Mouse (Mus musculus): ENCODE measurements around the gene Erich6b. TPM values are rescaled to one million over a fixed set of nuclear protein-coding genes. Genes with fewer than 3 reads are reported as not detected.

Gene Erich6b
- polyA plus RNA-seq, 1 experiment: not detected

DNA sequence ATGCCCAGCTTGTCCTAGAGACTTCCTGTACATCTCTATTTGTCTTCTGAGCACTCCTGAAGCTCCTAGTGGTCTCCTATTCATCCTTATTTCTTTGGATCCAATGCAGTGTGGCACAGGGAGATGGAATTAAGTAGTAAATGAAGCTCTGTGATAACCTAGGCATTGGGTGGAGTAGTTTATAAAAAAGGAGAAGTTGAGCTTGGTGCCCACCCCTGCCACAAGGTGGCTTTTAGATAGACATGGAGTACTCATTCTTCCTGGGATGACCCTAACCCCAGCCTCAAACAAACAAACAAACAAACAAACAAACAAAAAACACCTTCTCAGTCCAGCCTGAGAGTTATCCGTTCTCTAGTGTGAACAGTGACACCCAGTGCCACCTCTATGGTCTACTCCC, 55.9 kb downstream of the Erich6b start:
- 63% methylated on average over 1 of the region's 1 CpGs for whole genome bisulfite sequencing
- H3K4me1 ChIP-seq (ENCODE audit: control insufficient read depth, insufficient read depth, insufficient read length, low read length): no peaks in the 10 kb centered on the region
- no peaks in the 10 kb centered on the region for H3K27me3 ChIP-seq (ENCODE audit: control insufficient read depth, insufficient read depth, low read length)
- TF ChIP-seq CTCF (IDR thresholded peaks at IDR 0.05; ENCODE audit: extremely low read depth, insufficient read length, insufficient replicate concordance, low read depth, low read length): no peak
- no peak for TF ChIP-seq POLR2A (IDR thresholded peaks at IDR 0.05; ENCODE audit: low read depth, low read length)
- no peak overlapping the region for H3K4me3 ChIP-seq (ENCODE audit: low read depth, low read length)
- H3K36me3 ChIP-seq (ENCODE audit: control insufficient read depth, insufficient read depth, low read length): peaks cover 9% of the 10 kb centered on the region
- H3K27ac ChIP-seq (ENCODE audit: insufficient read depth, low read depth, low read length): no peak overlapping the region

DNA sequence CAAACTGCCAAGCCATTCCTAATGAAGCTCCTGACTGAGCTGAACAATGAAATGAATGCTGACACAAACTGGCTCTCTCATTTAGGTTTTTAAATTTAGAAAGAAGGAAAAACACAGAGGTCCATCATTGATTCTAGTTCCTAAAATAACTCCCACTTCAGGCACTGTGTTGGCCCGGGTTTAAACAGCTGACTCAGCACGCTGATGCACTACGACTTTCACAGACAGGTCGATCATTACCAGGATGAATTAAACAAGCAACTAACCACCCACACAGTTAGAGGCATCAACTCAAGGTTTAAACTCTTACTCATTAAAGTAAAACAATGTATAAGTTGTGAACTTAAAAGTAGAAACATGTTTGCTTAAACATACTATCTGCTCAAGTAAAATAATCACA, 64.6 kb downstream of the Erich6b start:
- H3K27ac ChIP-seq (ENCODE audit: insufficient read depth, low read depth, low read length): no peak overlapping the region
- peaks cover 54% of the 10 kb centered on the region for H3K36me3 ChIP-seq (ENCODE audit: control insufficient read depth, insufficient read depth, low read length)
- TF ChIP-seq CTCF (IDR thresholded peaks at IDR 0.05; ENCODE audit: extremely low read depth, insufficient read length, insufficient replicate concordance, low read depth, low read length) (no peak), POLR2A (IDR thresholded peaks at IDR 0.05; ENCODE audit: low read depth, low read length) (no peak)
- 85% methylated on average over 4 of the region's 4 CpGs for WGBS
- no peaks in the 10 kb centered on the region for H3K4me1 ChIP-seq (ENCODE audit: control insufficient read depth, insufficient read depth, insufficient read length, low read length)
- no peak overlapping the region for H3K4me3 ChIP-seq (ENCODE audit: low read depth, low read length)
- H3K27me3 ChIP-seq (ENCODE audit: control insufficient read depth, insufficient read depth, low read length): no peaks in the 10 kb centered on the region

DNA sequence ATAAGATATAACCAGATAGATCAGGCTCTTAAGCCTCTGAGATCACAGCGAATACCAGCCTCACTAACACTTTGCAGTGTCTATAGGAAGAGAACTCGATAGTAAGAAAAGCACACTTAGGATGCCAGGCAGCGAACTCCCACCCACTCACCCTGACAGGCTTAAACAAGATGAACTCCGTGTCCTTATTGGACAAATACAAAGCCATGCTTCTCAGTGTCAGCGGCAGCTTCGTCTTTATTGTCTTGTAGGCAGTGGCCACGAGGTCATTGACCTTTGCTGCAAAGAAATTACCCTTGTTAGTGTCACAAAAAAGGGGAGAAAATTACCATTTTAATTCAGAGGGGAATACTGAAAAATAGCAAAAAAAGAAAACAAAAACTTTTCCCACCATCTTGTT, 65.7 kb downstream of the Erich6b start:
- 80% methylated on average over 7 of the region's 7 CpGs for WGBS
- Histone ChIP-seq H3K27ac (ENCODE audit: insufficient read depth, low read depth, low read length) (no peak overlapping the region), H3K27me3 (ENCODE audit: control insufficient read depth, insufficient read depth, low read length) (no peaks in the 10 kb centered on the region), H3K4me1 (ENCODE audit: control insufficient read depth, insufficient read depth, insufficient read length, low read length) (no peaks in the 10 kb centered on the region), H3K4me3 (ENCODE audit: low read depth, low read length) (no peak overlapping the region), H3K36me3 (ENCODE audit: control insufficient read depth, insufficient read depth, low read length) (peaks cover 56% of the 10 kb centered on the region)
- TF ChIP-seq POLR2A (IDR thresholded peaks at IDR 0.05; ENCODE audit: low read depth, low read length) (no peak), CTCF (IDR thresholded peaks at IDR 0.05; ENCODE audit: extremely low read depth, insufficient read length, insufficient replicate concordance, low read depth, low read length) (no peak)

GRCm38 (mm10) chr14:75708986-75709385, 66.9 kb downstream of the Erich6b start:
- no peak for TF ChIP-seq CTCF (IDR thresholded peaks at IDR 0.05; ENCODE audit: extremely low read depth, insufficient read length, insufficient replicate concordance, low read depth, low read length)
- TF ChIP-seq POLR2A (IDR thresholded peaks at IDR 0.05; ENCODE audit: low read depth, low read length): no peak
- no peak overlapping the region for H3K4me3 ChIP-seq (ENCODE audit: low read depth, low read length)
- peaks cover 53% of the 10 kb centered on the region for H3K36me3 ChIP-seq (ENCODE audit: control insufficient read depth, insufficient read depth, low read length)
- 90% methylated on average over 1 of the region's 1 CpGs for WGBS
- H3K4me1 ChIP-seq (ENCODE audit: control insufficient read depth, insufficient read depth, insufficient read length, low read length): no peaks in the 10 kb centered on the region
- no peak overlapping the region for H3K27ac ChIP-seq (ENCODE audit: insufficient read depth, low read depth, low read length)
- H3K27me3 ChIP-seq (ENCODE audit: control insufficient read depth, insufficient read depth, low read length): no peaks in the 10 kb centered on the region

- TF ChIP-seq POLR2A (IDR thresholded peaks at IDR 0.05; ENCODE audit: low read depth, low read length) (no peak), CTCF (IDR thresholded peaks at IDR 0.05; ENCODE audit: extremely low read depth, insufficient read length, insufficient replicate concordance, low read depth, low read length) (no peak)
- no peaks in the 10 kb centered on the region for H3K4me1 ChIP-seq (ENCODE audit: control insufficient read depth, insufficient read depth, insufficient read length, low read length)
- H3K27me3 ChIP-seq (ENCODE audit: control insufficient read depth, insufficient read depth, low read length): no peaks in the 10 kb centered on the region
- 95% methylated on average over 3 of the region's 3 CpGs for WGBS
- no peak overlapping the region for H3K4me3 ChIP-seq (ENCODE audit: low read depth, low read length)
- H3K36me3 ChIP-seq (ENCODE audit: control insufficient read depth, insufficient read depth, low read length): peaks cover 65% of the 10 kb centered on the region
- no peak overlapping the region for H3K27ac ChIP-seq (ENCODE audit: insufficient read depth, low read depth, low read length)
Observed at GRCm38 (mm10) chr14:75711731-75712130, 69.7 kb downstream of the Erich6b start.

GRCm38 (mm10) chr14:75712687-75713086, 70.6 kb downstream of the Erich6b start:
- Histone ChIP-seq H3K27me3 (ENCODE audit: control insufficient read depth, insufficient read depth, low read length) (no peaks in the 10 kb centered on the region), H3K36me3 (ENCODE audit: control insufficient read depth, insufficient read depth, low read length) (peaks cover 66% of the 10 kb centered on the region), H3K4me3 (ENCODE audit: low read depth, low read length) (no peak overlapping the region), H3K27ac (ENCODE audit: insufficient read depth, low read depth, low read length) (no peak overlapping the region), H3K4me1 (ENCODE audit: control insufficient read depth, insufficient read depth, insufficient read length, low read length) (no peaks in the 10 kb centered on the region)
- no peak for TF ChIP-seq POLR2A (IDR thresholded peaks at IDR 0.05; ENCODE audit: low read depth, low read length)
- TF ChIP-seq CTCF (IDR thresholded peaks at IDR 0.05; ENCODE audit: extremely low read depth, insufficient read length, insufficient replicate concordance, low read depth, low read length): no peak
- WGBS: 80% methylated on average over 5 of the region's 5 CpGs

GRCm38 (mm10) chr14:75713661-75714060, 71.6 kb downstream of the Erich6b start:
- no peaks in the 10 kb centered on the region for H3K4me1 ChIP-seq (ENCODE audit: control insufficient read depth, insufficient read depth, insufficient read length, low read length)
- no peak overlapping the region for H3K27ac ChIP-seq (ENCODE audit: insufficient read depth, low read depth, low read length)
- H3K27me3 ChIP-seq (ENCODE audit: control insufficient read depth, insufficient read depth, low read length): no peaks in the 10 kb centered on the region
- no peak overlapping the region for H3K4me3 ChIP-seq (ENCODE audit: low read depth, low read length)
- H3K36me3 ChIP-seq (ENCODE audit: control insufficient read depth, insufficient read depth, low read length): peaks cover 72% of the 10 kb centered on the region
- 82% methylated on average over 4 of the region's 4 CpGs for WGBS
- TF ChIP-seq CTCF (IDR thresholded peaks at IDR 0.05; ENCODE audit: extremely low read depth, insufficient read length, insufficient replicate concordance, low read depth, low read length) (no peak), POLR2A (IDR thresholded peaks at IDR 0.05; ENCODE audit: low read depth, low read length) (no peak)

- Histone ChIP-seq H3K27ac (ENCODE audit: insufficient read depth, low read depth, low read length) (no peak overlapping the region), H3K4me3 (ENCODE audit: low read depth, low read length) (no peak overlapping the region), H3K4me1 (ENCODE audit: control insufficient read depth, insufficient read depth, insufficient read length, low read length) (no peaks in the 10 kb centered on the region), H3K36me3 (ENCODE audit: control insufficient read depth, insufficient read depth, low read length) (peaks cover 73% of the 10 kb centered on the region), H3K27me3 (ENCODE audit: control insufficient read depth, insufficient read depth, low read length) (no peaks in the 10 kb centered on the region)
- TF ChIP-seq POLR2A (IDR thresholded peaks at IDR 0.05; ENCODE audit: low read depth, low read length) (no peak), CTCF (IDR thresholded peaks at IDR 0.05; ENCODE audit: extremely low read depth, insufficient read length, insufficient replicate concordance, low read depth, low read length) (no peak)
- 91% methylated on average over 4 of the region's 4 CpGs for WGBS
Observed at GRCm38 (mm10) chr14:75716410-75716809, 74.4 kb downstream of the Erich6b start.

Other genes with a start within 250 kb of the Erich6b start
- 0.04 TPM in 1 of 2 replicates, not detected in the other for gene Siah3, start 186.3 kb upstream of the Erich6b start, polyA plus RNA-seq (2012; rRNA removed)
- gene Spert, start 49.1 kb upstream of the Erich6b start, polyA plus RNA-seq (2012; rRNA removed): not detected in 2 replicates
- gene Cog3, start 112.3 kb downstream of the Erich6b start, polyA plus RNA-seq (2012; rRNA removed): 3.3 and 5.7 TPM in 2 replicates
- 0.95 and 1.2 TPM in 2 replicates for gene Slc25a30, start 144.8 kb downstream of the Erich6b start, polyA plus RNA-seq (2012; rRNA removed)
- 1,560 and 1,973 TPM in 2 replicates for gene Tpt1, start 202.8 kb downstream of the Erich6b start, polyA plus RNA-seq (2012; rRNA removed)